Mouse (Mus musculus) stomach, embryonic 16.5 days (tissue): ENCODE measurements around the gene Adamts14. TPM values are rescaled to one million over a fixed set of nuclear protein-coding genes. Genes with fewer than 3 reads are reported as not detected.

Experiments used
- ATAC-seq: fragments of 200-750 bp; cut with Nextera tagmentation; 2 replicates; pipeline ENCODE4 v1.8.0; 2017; ENCODE audit warnings: moderate number of reproducible peaks, moderate TSS enrichment; ENCODE audit not compliant: insufficient read depth, low FRiP score
- H3K27ac ChIP-seq: fragments of 300-500 bp; sonication (generic); 2 replicates; pipeline ENCODE4 v1.5.1; 2014; ENCODE audit warnings: low read length
- H3K27me3 ChIP-seq: fragments of 300-500 bp; sonication (generic); 2 replicates; pipeline ENCODE4 v1.6.1; 2014; ENCODE audit warnings: low read length, control low read depth, mixed read lengths; ENCODE audit not compliant: control insufficient read depth, insufficient read depth
- H3K36me3 ChIP-seq: fragments of 300-500 bp; sonication (generic); 2 replicates; pipeline ENCODE4 v1.6.1; 2014; ENCODE audit warnings: low read length; ENCODE audit not compliant: control insufficient read depth, insufficient read depth
- H3K4me1 ChIP-seq: fragments of 300-500 bp; sonication (generic); 2 replicates; pipeline ENCODE4 v1.6.1; 2014; ENCODE audit warnings: low read length, control low read depth, mixed read lengths; ENCODE audit not compliant: control insufficient read depth, insufficient read depth
- H3K4me2 ChIP-seq: fragments of 300-500 bp; sonication (generic); 2 replicates; pipeline ENCODE4 v1.6.1; 2014; ENCODE audit warnings: low read depth, low read length, mixed read lengths
- H3K4me3 ChIP-seq: fragments of 300-500 bp; sonication (generic); replicated peaks from 2 replicates; pipeline ENCODE4 v1.5.1; 2014; ENCODE audit warnings: mild to moderate bottlenecking, low read length
- H3K9ac ChIP-seq: fragments of 300-500 bp; sonication (generic); 2 replicates; pipeline ENCODE4 v1.6.1; 2014; ENCODE audit warnings: low read length
- H3K9me3 ChIP-seq: fragments of 300-500 bp; sonication (generic); replicated peaks from 2 replicates; pipeline ENCODE4 v1.6.1; 2016; ENCODE audit warnings: low read length, control low read depth; ENCODE audit not compliant: control insufficient read depth
- WGBS: fragments of 180-500 bp; shearing (Covaris S2); extraction: QIAGEN DNeasy Blood & Tissue Kit; methylation state at CpG from one replicate; pipeline ENCODE4 v1.1.7; 2014; 5-methylcytosine and 5-hydroxymethylcytosine counted together
- polyA plus RNA-seq: library from polyadenylated mRNA; unstranded; fragments of >200 nt; fragmentation: Nextera tagmentation; extraction: Ambion mirVana; gene quantifications from 2 replicates; pipeline ENCODE4 v1.2.1, GENCODE M21; 2015

The Adamts14 gene
- polyA plus RNA-seq, 1 experiment from 2014 or later, result 1.6 TPM

GRCm38 (mm10) chr10:61267378-61267777 is 5.9 kb downstream of the Adamts14 start:
- no peak overlapping the region for H3K4me3 ChIP-seq
- no peak overlapping the region for H3K27ac ChIP-seq
- no peaks in the 10 kb centered on the region for H3K9me3 ChIP-seq
- no peak overlapping the region for H3K9ac ChIP-seq
- no peaks in the 10 kb centered on the region; the same call in 1 of the 2 replicates for H3K4me1 ChIP-seq
- ATAC-seq, result no peak
- no peaks in the 10 kb centered on the region for H3K36me3 ChIP-seq
- H3K4me2 ChIP-seq, result no peak overlapping the region
- 89% methylated on average over 5 of the region's 5 CpGs for WGBS
- H3K27me3 ChIP-seq, result no peaks in the 10 kb centered on the region

GRCm38 (mm10) chr10:61263606-61264005 is 9.6 kb downstream of the Adamts14 start:
- Histone ChIP-seq H3K9ac (no peak overlapping the region), H3K9me3 (no peaks in the 10 kb centered on the region), H3K27me3 (no peaks in the 10 kb centered on the region), H3K36me3 (no peaks in the 10 kb centered on the region), H3K27ac (no peak overlapping the region), H3K4me1 (no peaks in the 10 kb centered on the region), H3K4me3 (no peak overlapping the region), H3K4me2 (no peak overlapping the region)
- WGBS, result 81% methylated on average over 8 of the region's 8 CpGs
- ATAC-seq, result no peak

- no peak for ATAC-seq
- 55% methylated on average over 13 of the region's 13 CpGs for WGBS
Observed at GRCm38 (mm10) chr10:61261229-61262156, 11.7 kb downstream of the Adamts14 start.

GRCm38 (mm10) chr10:61258131-61258530 is 15.1 kb downstream of the Adamts14 start:
- ATAC-seq, result no peak
- Histone ChIP-seq H3K27me3 (no peaks in the 10 kb centered on the region), H3K9ac (no peak overlapping the region), H3K4me1 (0 out of 2 replicates have a peak, but pooled peaks cover 4% of the 10 kb centered on the region), H3K36me3 (no peaks in the 10 kb centered on the region), H3K4me2 (no peak overlapping the region), H3K9me3 (no peaks in the 10 kb centered on the region), H3K4me3 (no peak overlapping the region), H3K27ac (no peak overlapping the region)
- 71% methylated on average over 1 of the region's 1 CpGs for WGBS

More at GRCm38 (mm10) chr10:61261229-61262156, 11.7 kb downstream of the Adamts14 start:
- no peaks in the 10 kb centered on the region for H3K27me3 ChIP-seq
- H3K36me3 ChIP-seq, result no peaks in the 10 kb centered on the region
- H3K4me1 ChIP-seq, result no peaks in the 10 kb centered on the region
- no peaks in the 10 kb centered on the region for H3K9me3 ChIP-seq
- H3K4me2 ChIP-seq, result no peak overlapping the region
- H3K4me3 ChIP-seq, result no peak overlapping the region
- no peak overlapping the region for H3K27ac ChIP-seq
- no peak overlapping the region for H3K9ac ChIP-seq

GRCm38 (mm10) chr10:61256665-61257064 is 16.6 kb downstream of the Adamts14 start:
- ATAC-seq, result no peak
- 92% methylated on average over 9 of the region's 9 CpGs for WGBS

GRCm38 (mm10) chr10:61255190-61255589 is 18.0 kb downstream of the Adamts14 start:
- H3K4me1 ChIP-seq, result 0 out of 2 replicates have a peak, but pooled peaks cover 4% of the 10 kb centered on the region
- H3K4me3 ChIP-seq, result no peak overlapping the region
- H3K36me3 ChIP-seq, result no peaks in the 10 kb centered on the region
- no peaks in the 10 kb centered on the region for H3K9me3 ChIP-seq
- H3K4me2 ChIP-seq, result no peak overlapping the region
- no peak overlapping the region for H3K9ac ChIP-seq
- H3K27me3 ChIP-seq, result no peaks in the 10 kb centered on the region
- ATAC-seq, result no peak
- no peak overlapping the region for H3K27ac ChIP-seq
- WGBS, result 69% methylated on average over 8 of the region's 8 CpGs

More at GRCm38 (mm10) chr10:61256665-61257064, 16.6 kb downstream of the Adamts14 start:
- Histone ChIP-seq H3K4me2 (no peak overlapping the region), H3K36me3 (no peaks in the 10 kb centered on the region), H3K9ac (no peak overlapping the region), H3K9me3 (no peaks in the 10 kb centered on the region), H3K27me3 (no peaks in the 10 kb centered on the region), H3K4me1 (0 out of 2 replicates have a peak, but pooled peaks cover 4% of the 10 kb centered on the region), H3K4me3 (no peak overlapping the region), H3K27ac (no peak overlapping the region)

- H3K4me3 ChIP-seq, result no peak overlapping the region
- ATAC-seq, result no peak
- H3K4me2 ChIP-seq, result no peak overlapping the region
- WGBS, result 62% methylated on average over 6 of the region's 6 CpGs
- no peaks in the 10 kb centered on the region for H3K27me3 ChIP-seq
- no peaks in the 10 kb centered on the region for H3K9me3 ChIP-seq
- no peak overlapping the region; the same call in 1 of the 2 replicates for H3K27ac ChIP-seq
- 0 out of 2 replicates have a peak, but pooled peaks cover 4% of the 10 kb centered on the region for H3K4me1 ChIP-seq
- no peaks in the 10 kb centered on the region for H3K36me3 ChIP-seq
- no peak overlapping the region for H3K9ac ChIP-seq
Observed at GRCm38 (mm10) chr10:61254761-61255160, 18.5 kb downstream of the Adamts14 start.

GRCm38 (mm10) chr10:61249951-61250350 is 23.3 kb downstream of the Adamts14 start:
- Histone ChIP-seq H3K4me3 (no peak overlapping the region), H3K4me1 (0 out of 2 replicates have a peak, but pooled peaks cover 4% of the 10 kb centered on the region), H3K9ac (no peak overlapping the region), H3K4me2 (no peak overlapping the region), H3K27ac (no peak overlapping the region), H3K36me3 (no peaks in the 10 kb centered on the region), H3K9me3 (no peaks in the 10 kb centered on the region), H3K27me3 (no peaks in the 10 kb centered on the region)
- no peak for ATAC-seq
- WGBS, result 60% methylated on average over 2 of the region's 2 CpGs

- Histone ChIP-seq H3K9ac (no peak overlapping the region), H3K9me3 (no peaks in the 10 kb centered on the region), H3K27me3 (no peaks in the 10 kb centered on the region), H3K4me3 (no peak overlapping the region), H3K4me2 (no peak overlapping the region), H3K36me3 (no peaks in the 10 kb centered on the region), H3K27ac (no peak overlapping the region), H3K4me1 (no peaks in the 10 kb centered on the region)
- 63% methylated on average over 13 of the region's 13 CpGs for WGBS
- no peak for ATAC-seq
Observed at GRCm38 (mm10) chr10:61248596-61249114, 24.6 kb downstream of the Adamts14 start.
